Mouse (Mus musculus) megakaryocyte progenitor cell, adult 5-6 weeks (primary cell): ENCODE measurements around the gene Tom1. TPM values are rescaled to one million over a fixed set of nuclear protein-coding genes. Genes with fewer than 3 reads are reported as not detected.

Experiments used
- ATAC-seq: replicated peaks from 2 replicates; pipeline ENCODE4 v1.8.0; 2016; ENCODE audit warnings: mild to moderate bottlenecking, moderate TSS enrichment, inconsistent platforms; ENCODE audit not compliant: poor library complexity
- total RNA-seq, 2 experiments: library from RNA; stranded (forward) in 1 of 2; stranded (reverse) in 1 of 2; fragments of 157-497, 149-512 nt in 1 of 2; fragments of 200-1000 nt in 1 of 2; gene quantifications; 2 replicates each; pipeline versions ENCODE4 v1.2.3 to v1.2.4; 2015 to 2017

Tom1 gene
- total RNA-seq (2015) (29.6 and 48.4 TPM in 2 replicates), total RNA-seq (2017) (26.4 and 34.4 TPM in 2 replicates)

GRCm38 (mm10) chr8:75033511-75034243 is at the start of gene Tom1:
Tom1 (plus strand) TSS chr8:75033705.
- ATAC-seq = peak; percentile 88

GRCm38 (mm10) chr8:74987436-74987835 is 46.1 kb upstream of the Tom1 start:
- no peak for ATAC-seq

GRCm38 (mm10) chr8:74990021-74990420 is 43.5 kb upstream of the Tom1 start:
- ATAC-seq = no peak

GRCm38 (mm10) chr8:74993081-74993474 is 40.4 kb upstream of the Tom1 start, which contains the start of gene Hmgxb4:
Hmgxb4 (plus strand) TSS chr8:74993356.
- peak; percentile 3; the same call in 1 of the 2 replicates for ATAC-seq

- peak; percentile 96 for ATAC-seq
Measured at GRCm38 (mm10) chr8:74993475-74994451, 39.7 kb upstream of the Tom1 start.

- ATAC-seq = 0 out of 2 replicates have a peak, but pooled peaks have one; percentile 20
Measured at GRCm38 (mm10) chr8:74994540-74994939, 39.0 kb upstream of the Tom1 start.

GRCm38 (mm10) chr8:75000431-75000830 is 33.1 kb upstream of the Tom1 start:
- ATAC-seq = peak; percentile 46

- no peak for ATAC-seq
Measured at GRCm38 (mm10) chr8:75008826-75009225, 24.7 kb upstream of the Tom1 start.

- ATAC-seq = no peak
Measured at GRCm38 (mm10) chr8:75013557-75013956, 19.9 kb upstream of the Tom1 start.

GRCm38 (mm10) chr8:75013964-75014363 is 19.5 kb upstream of the Tom1 start:
- ATAC-seq = no peak

- ATAC-seq = peak; percentile 91
Measured at GRCm38 (mm10) chr8:75015981-75016380, 17.5 kb upstream of the Tom1 start.

GRCm38 (mm10) chr8:75016422-75016821 is 17.1 kb upstream of the Tom1 start:
- ATAC-seq = peak; percentile 52; the same call in 1 of the 2 replicates

GRCm38 (mm10) chr8:75018274-75018972 is 15.1 kb upstream of the Tom1 start:
- ATAC-seq = no peak

- ATAC-seq = peak; percentile 84
Measured at GRCm38 (mm10) chr8:75023660-75024316, 9.7 kb upstream of the Tom1 start.

GRCm38 (mm10) chr8:75025809-75026208 is 7.7 kb upstream of the Tom1 start:
- no peak for ATAC-seq

- ATAC-seq = no peak
Measured at GRCm38 (mm10) chr8:75030453-75031024, 3.0 kb upstream of the Tom1 start.

- ATAC-seq = no peak
Measured at GRCm38 (mm10) chr8:75032961-75033360, 544 bp upstream of the Tom1 start.

- peak; percentile 1; the same call in 1 of the 2 replicates for ATAC-seq
Measured at GRCm38 (mm10) chr8:75034285-75034684, 780 bp downstream of the Tom1 start.

- no peak for ATAC-seq
Measured at GRCm38 (mm10) chr8:75035640-75036039, 2.1 kb downstream of the Tom1 start.

GRCm38 (mm10) chr8:75038497-75038896 is 5.0 kb downstream of the Tom1 start:
- ATAC-seq = no peak
